ENCODE assay signal across 21 mouse cellular contexts in genomic region chr15:78234823-78235509, GRCm38 (mm10). TPM values are rescaled to one million over a fixed set of nuclear protein-coding genes. Genes with fewer than 3 reads are reported as not detected.
DNase-seq lines count a peak whose midpoint lies in the region; ATAC-seq and TF ChIP-seq lines count a peak whose summit lies in the region.
"Had no signal": no experiment of that assay in that cellular context is flagged by ENCODE, and none has a peak within 500 bp of the region (broad histone marks: within the 10 kb centered on the region; RNA-seq: fewer than 3 reads in every experiment).

No protein-coding gene starts in this region.

- no peak for TF ChIP-seq EP300 in ES-Bruce4 (IDR thresholded peaks at IDR 0.05; ENCODE audit: insufficient read depth, low read depth, low read length)

- TF ChIP-seq POLR2A in ES-Bruce4 (IDR thresholded peaks at IDR 0.05; ENCODE audit: insufficient read depth, low read length): no peak

- peak; percentile 66 for ATAC-seq in intestine, postnatal 0 days
- ATAC-seq: forebrain, embryonic 16.5 days; hindbrain, embryonic 16.5 days; lung, postnatal 0 days; midbrain, embryonic 13.5 days had no signal

- H3K4me3 ChIP-seq in layer of hippocampus, adult 2 months: no peak overlapping the region
- H3K4me3 ChIP-seq in ES-Bruce4 (ENCODE audit: low read depth, low read length): no peak overlapping the region
- no peak overlapping the region for H3K4me3 ChIP-seq in intestine, postnatal 0 days (ENCODE audit: low read depth, low read length)
- H3K4me3 ChIP-seq: embryonic facial prominence, embryonic 13.5 days; liver, embryonic 15.5 days; midbrain, embryonic 13.5 days had no signal

- H3K4me2 ChIP-seq in intestine, postnatal 0 days (replicated peaks; ENCODE audit: low read depth): no peak overlapping the region
- H3K4me2 ChIP-seq: embryonic facial prominence, embryonic 13.5 days; heart, embryonic 11.5 days; liver, embryonic 15.5 days; midbrain, embryonic 13.5 days had no signal

- no peaks in the 10 kb centered on the region for H3K27me3 ChIP-seq in ES-Bruce4 (ENCODE audit: control insufficient read depth, insufficient read depth, low read length, poor library complexity, severe bottlenecking)
- H3K27me3 ChIP-seq in intestine, postnatal 0 days (replicated peaks; ENCODE audit: control insufficient read depth, insufficient read depth, low read length): peaks cover 8% of the 10 kb centered on the region; the same call in 1 of the 2 replicates

- H3K27ac ChIP-seq in layer of hippocampus, adult 2 months: no peak overlapping the region
- no peak overlapping the region for H3K27ac ChIP-seq in ES-Bruce4 (ENCODE audit: insufficient read depth, low read length)
- no peak overlapping the region for H3K27ac ChIP-seq in intestine, postnatal 0 days (ENCODE audit: low read depth, low read length)
- H3K27ac ChIP-seq: embryonic facial prominence, embryonic 13.5 days; liver, embryonic 15.5 days; midbrain, embryonic 13.5 days had no signal

- peak; percentile 18 for TF ChIP-seq CTCF in layer of hippocampus, adult 2 months (conservative IDR thresholded peaks at IDR 0.05)
- peak; percentile 17 for TF ChIP-seq CTCF in ES-Bruce4 (IDR thresholded peaks at IDR 0.05; ENCODE audit: low read depth, low read length)
- peak; percentile 28; the same call in 1 of the 2 replicates for TF ChIP-seq CTCF in intestine, postnatal 0 days (IDR thresholded peaks at IDR 0.05; ENCODE audit: low read depth)

- 48% methylated on average over 5 of the region's 5 CpGs for WGBS in intestine, postnatal 0 days

- DNase-seq in layer of hippocampus, adult 2 months (ENCODE audit: low spot score in 2 of 2): no peak
- DNase-seq in layer of hippocampus, postnatal 10 days (ENCODE audit: low spot score in 2 of 2): no peak
- peak; percentile 46 to 55 for DNase-seq in B cell, adult 2 months
- no peak for DNase-seq in urinary bladder, postnatal 14 days (ENCODE audit: low spot score)
- no peak for DNase-seq in cerebellum, adult 8-10 months
- no peak for DNase-seq in left cerebral cortex, postnatal 10 days (ENCODE audit: extremely low spot score in 1 of 2, low spot score in 2 of 2)
- DNase-seq: adrenal gland, adult 8-10 months; kidney, adult 2 months; kidney, postnatal 36 days; layer of hippocampus, adult 9-11 months; thymus, postnatal 25 days had no signal

- H3K36me3 ChIP-seq in ES-Bruce4 (ENCODE audit: control insufficient read depth, insufficient read depth, low read length, poor library complexity, severe bottlenecking): no peaks in the 10 kb centered on the region
- no peaks in the 10 kb centered on the region for H3K36me3 ChIP-seq in intestine, postnatal 0 days (ENCODE audit: control insufficient read depth, insufficient read depth)
- H3K36me3 ChIP-seq: embryonic facial prominence, embryonic 13.5 days; liver, embryonic 15.5 days; midbrain, embryonic 13.5 days had no signal

- no peak overlapping the region for H3K9ac ChIP-seq in ES-Bruce4 (ENCODE audit: low read depth, poor library complexity, severe bottlenecking)
- H3K9ac ChIP-seq in intestine, postnatal 0 days (ENCODE audit: low read depth, low read length): no peak overlapping the region
- H3K9ac ChIP-seq: embryonic facial prominence, embryonic 13.5 days; liver, embryonic 15.5 days; midbrain, embryonic 13.5 days had no signal

- 0 out of 2 replicates have a peak, but pooled peaks cover 3% of the 10 kb centered on the region for H3K9me3 ChIP-seq in ES-Bruce4 (replicated peaks; ENCODE audit: control insufficient read depth, insufficient read depth, low read length, poor library complexity, severe bottlenecking)
- no peaks in the 10 kb centered on the region for H3K9me3 ChIP-seq in intestine, postnatal 0 days (ENCODE audit: control insufficient read depth)
- H3K9me3 ChIP-seq: liver, embryonic 15.5 days; midbrain, embryonic 13.5 days had no signal

- intact Hi-C loops in left cerebral cortex, postnatal 10 days (cut with DNase I): loop anchor here (5.0 kb wide), 1 partner anchor 38 kb away; no protein-coding TSS in a partner anchor

- H3K4me1 ChIP-seq in ES-Bruce4 (ENCODE audit: control insufficient read depth, insufficient read depth, low read length): no peaks in the 10 kb centered on the region
- no peaks in the 10 kb centered on the region for H3K4me1 ChIP-seq in intestine, postnatal 0 days (replicated peaks; ENCODE audit: control insufficient read depth, insufficient read depth, low read length)
- H3K4me1 ChIP-seq: liver, embryonic 15.5 days had no signal

RNA-seq across cellular contexts. Expression of gene Ncf4, which starts 9.6 kb away (rescaled TPM):
- 1 to 10 TPM in 1 of 2 experiments, under 1 TPM in 1; 0.69 to 2.0 TPM for total RNA-seq in layer of hippocampus, adult 2 months (2021)
- total RNA-seq in layer of hippocampus, postnatal 10 days (2021): 1 to 10 TPM in 1 of 2 experiments, under 1 TPM in 1; 0.41 to 1.0 TPM
- polyA plus RNA-seq in ES-Bruce4 (2011; ENCODE audit: insufficient read depth, insufficient read length, low read depth, missing spikeins): not detected in 2 replicates
- polyA plus RNA-seq in intestine, postnatal 0 days (2015; fragmentation: Nextera tagmentation; extraction: Ambion mirVana): 2.5 and 2.8 TPM in 2 replicates
- total RNA-seq in left cerebral cortex, postnatal 10 days (2021): 1 to 10 TPM in 1 of 2 experiments, under 1 TPM in 1; 0.89 to 1.0 TPM

RNA-seq across cellular contexts. Expression of gene Pvalb, which starts 28.8 kb away (rescaled TPM):
- total RNA-seq in layer of hippocampus, adult 2 months (2021): 10 to 100 TPM; 57.3 to 63.3 TPM
- total RNA-seq in layer of hippocampus, postnatal 10 days (2021): 1 to 10 TPM; 6.6 to 6.9 TPM
- polyA plus RNA-seq in ES-Bruce4 (2011; ENCODE audit: insufficient read depth, insufficient read length, low read depth, missing spikeins): not detected in 2 replicates
- not detected in 2 replicates for polyA plus RNA-seq in intestine, postnatal 0 days (2015; fragmentation: Nextera tagmentation; extraction: Ambion mirVana)
- total RNA-seq in left cerebral cortex, postnatal 10 days (2021): 1 to 10 TPM; 4.4 to 5.0 TPM
- total RNA-seq: adrenal gland, adult 8-10 months; megakaryocyte progenitor cell, adult 5-6 weeks had no signal
- polyA plus RNA-seq: embryonic facial prominence, embryonic 13.5 days; forebrain, embryonic 16.5 days; liver, embryonic 15.5 days; lung, postnatal 0 days had no signal

Comparison
In these comparisons a context has a peak if more than half of its experiments do, and no peak if none do; other contexts are left out.
1. RNA of gene Pvalb, which starts 28.8 kb away (total RNA-seq): 57.3 to 63.3 TPM in layer of hippocampus, adult 2 months; 6.6 to 6.9 TPM in layer of hippocampus, postnatal 10 days and 4.4 to 5.0 TPM in left cerebral cortex, postnatal 10 days; every median in the first group is over 4 times any median in the second.
2. DNase-seq: peak in B cell, adult 2 months (2 of 2); none in layer of hippocampus, adult 2 months (0 of 2), layer of hippocampus, postnatal 10 days (0 of 2), urinary bladder, postnatal 14 days (single experiment), cerebellum, adult 8-10 months (single experiment) and left cerebral cortex, postnatal 10 days (0 of 2).
3. Peak in every context shown above with its lines, with median percentiles within 50 percentile points of each other: CTCF ChIP-seq.